8 mouse cellular contexts compared by ENCODE assay signal in genomic region chr15:89356372-89356771, GRCm38 (mm10). TPM values are rescaled to one million over a fixed set of nuclear protein-coding genes. Genes with fewer than 3 reads are reported as not detected.
DNase-seq lines count a peak whose midpoint lies in the region; ATAC-seq lines count a peak whose summit lies in the region.

No protein-coding gene starts in this region.

- peak overlapping the region; percentile 94 for H3K27ac ChIP-seq in embryonic facial prominence, embryonic 13.5 days

- H3K4me1 ChIP-seq in embryonic facial prominence, embryonic 13.5 days = peaks cover 33% of the 10 kb centered on the region

- peaks cover 46% of the 10 kb centered on the region for H3K36me3 ChIP-seq in embryonic facial prominence, embryonic 13.5 days

- peak; percentile 68 for ATAC-seq in embryonic facial prominence, embryonic 13.5 days (ENCODE audit: insufficient number of reproducible peaks, insufficient read depth, low FRiP score, low TSS enrichment, low read depth)
- peak; percentile 55 for ATAC-seq in megakaryocyte, adult 5-6 weeks (ENCODE audit: poor library complexity, severe bottlenecking)

- H3K4me3 ChIP-seq in embryonic facial prominence, embryonic 13.5 days = peak overlapping the region; percentile 82

- peak overlapping the region; percentile 62 for H3K4me2 ChIP-seq in embryonic facial prominence, embryonic 13.5 days

- under 1% methylated on average over 15 of the region's 15 CpGs for WGBS in embryonic facial prominence, embryonic 13.5 days

- H3K9me3 ChIP-seq in embryonic facial prominence, embryonic 13.5 days = no peaks in the 10 kb centered on the region

- peak overlapping the region; percentile 93 for H3K9ac ChIP-seq in embryonic facial prominence, embryonic 13.5 days

- DNase-seq in cerebellum, adult 9-10 months = peak; percentile 59
- DNase-seq in cerebellum, postnatal 36 days = no peak
- peak; percentile 88 for DNase-seq in WW6 (ENCODE audit: low read depth, low spot score)
- peak; percentile 82 for DNase-seq in heart, postnatal 4 days
- peak; percentile 73 for DNase-seq in layer of hippocampus, adult 9-11 months
- DNase-seq in spleen, postnatal 10 days (ENCODE audit: low spot score in 2 of 2) = peak; percentile 53 to 87

- H3K27me3 ChIP-seq in embryonic facial prominence, embryonic 13.5 days = no peaks in the 10 kb centered on the region

RNA-seq across cellular contexts. Expression of gene Ncaph2, which starts 0.9 kb away (rescaled TPM):
- 164 and 188 TPM in 2 replicates for polyA plus RNA-seq in embryonic facial prominence, embryonic 13.5 days (2015; fragmentation: Nextera tagmentation; extraction: Ambion mirVana)
- 10 to 100 TPM; 91.0 to 99.7 TPM for total RNA-seq in heart, postnatal 4 days (2021)
- total RNA-seq in megakaryocyte, adult 5-6 weeks (2015) = 89.5 and 98.1 TPM in 2 replicates
- 86.6 and 92.0 TPM in 2 replicates for total RNA-seq in megakaryocyte, adult 5-6 weeks (2017)

RNA-seq across cellular contexts. Expression of gene Lmf2, which starts 0.9 kb away (rescaled TPM):
- 53.3 and 62.2 TPM in 2 replicates for polyA plus RNA-seq in embryonic facial prominence, embryonic 13.5 days (2015; fragmentation: Nextera tagmentation; extraction: Ambion mirVana)
- 10 to 100 TPM; 54.0 to 55.5 TPM for total RNA-seq in heart, postnatal 4 days (2021)
- 31.0 and 31.8 TPM in 2 replicates for total RNA-seq in megakaryocyte, adult 5-6 weeks (2015)
- 28.7 and 31.6 TPM in 2 replicates for total RNA-seq in megakaryocyte, adult 5-6 weeks (2017)

RNA-seq across cellular contexts. Expression of gene Sco2, which starts 17.3 kb away (rescaled TPM):
- 4.6 and 4.7 TPM in 2 replicates for polyA plus RNA-seq in embryonic facial prominence, embryonic 13.5 days (2015; fragmentation: Nextera tagmentation; extraction: Ambion mirVana)
- total RNA-seq in heart, postnatal 4 days (2021) = 10 to 100 TPM; 13.6 to 14.1 TPM
- total RNA-seq in megakaryocyte, adult 5-6 weeks (2015) = 7.3 and 10.4 TPM in 2 replicates
- total RNA-seq in megakaryocyte, adult 5-6 weeks (2017) = 3.4 and 5.7 TPM in 2 replicates

RNA-seq across cellular contexts. Expression of gene Tymp, which starts 20.5 kb away (rescaled TPM):
- polyA plus RNA-seq in embryonic facial prominence, embryonic 13.5 days (2015; fragmentation: Nextera tagmentation; extraction: Ambion mirVana) = 1.4 and 1.6 TPM in 2 replicates
- under 1 TPM; 0.31 to 0.72 TPM for total RNA-seq in heart, postnatal 4 days (2021)
- not detected in 2 replicates for total RNA-seq in megakaryocyte, adult 5-6 weeks (2015)
- 0.07 and 0.12 TPM in 2 replicates for total RNA-seq in megakaryocyte, adult 5-6 weeks (2017)

RNA-seq across cellular contexts. Expression of gene Miox, which starts 22.2 kb away (rescaled TPM):
- polyA plus RNA-seq in embryonic facial prominence, embryonic 13.5 days (2015; fragmentation: Nextera tagmentation; extraction: Ambion mirVana) = not detected in 2 replicates
- total RNA-seq in heart, postnatal 4 days (2021) = not detected
- total RNA-seq in megakaryocyte, adult 5-6 weeks (2015) = not detected in 2 replicates
- total RNA-seq in megakaryocyte, adult 5-6 weeks (2017) = 0.99 and 1.0 TPM in 2 replicates

Comparison
In these comparisons a context has a peak if more than half of its experiments do, and no peak if none do; other contexts are left out.
1. DNase-seq: peak in cerebellum, adult 9-10 months (single experiment), WW6 (single experiment), heart, postnatal 4 days (single experiment), layer of hippocampus, adult 9-11 months (single experiment) and spleen, postnatal 10 days (2 of 2); none in cerebellum, postnatal 36 days (0 of 2).